Mouse (Mus musculus): ENCODE measurements around the gene Vps35. TPM values are rescaled to one million over a fixed set of nuclear protein-coding genes. Genes with fewer than 3 reads are reported as not detected.

Gene Vps35
- polyA plus RNA-seq, 1 experiment from 2014 or later = 161 TPM

Other genes with a start within 250 kb of the Vps35 start
- gene Fbxw9, start 239.7 kb downstream of the Vps35 start, polyA plus RNA-seq (2015; fragmentation: Nextera tagmentation; extraction: Ambion mirVana) = 39.4 and 49.1 TPM in 2 replicates
- gene Gm5741, start 231.8 kb downstream of the Vps35 start, polyA plus RNA-seq (2015; fragmentation: Nextera tagmentation; extraction: Ambion mirVana) = 0.88 and 0.93 TPM in 2 replicates
- gene Dhps, start 228.0 kb downstream of the Vps35 start, polyA plus RNA-seq (2015; fragmentation: Nextera tagmentation; extraction: Ambion mirVana) = 79.5 TPM in 2 replicates
- gene Wdr83os, start 219.1 kb downstream of the Vps35 start, polyA plus RNA-seq (2015; fragmentation: Nextera tagmentation; extraction: Ambion mirVana) = 136 and 137 TPM in 2 replicates
- 52.9 and 57.8 TPM in 2 replicates for gene Wdr83, start 218.5 kb downstream of the Vps35 start, polyA plus RNA-seq (2015; fragmentation: Nextera tagmentation; extraction: Ambion mirVana)
- 14.6 and 14.7 TPM in 2 replicates for gene Man2b1, start 216.5 kb downstream of the Vps35 start, polyA plus RNA-seq (2015; fragmentation: Nextera tagmentation; extraction: Ambion mirVana)
- gene Zfp791, start 176.7 kb downstream of the Vps35 start, polyA plus RNA-seq (2015; fragmentation: Nextera tagmentation; extraction: Ambion mirVana) = 2.1 and 2.3 TPM in 2 replicates
- not detected in 2 replicates for gene Cks1brt, start 147.9 kb downstream of the Vps35 start, polyA plus RNA-seq (2015; fragmentation: Nextera tagmentation; extraction: Ambion mirVana)
- gene Olfr371, start 73.8 kb downstream of the Vps35 start, polyA plus RNA-seq (2015; fragmentation: Nextera tagmentation; extraction: Ambion mirVana) = not detected in 2 replicates
- 109 and 115 TPM in 2 replicates for gene Orc6, start 170 bp downstream of the Vps35 start, polyA plus RNA-seq (2015; fragmentation: Nextera tagmentation; extraction: Ambion mirVana)
- 0.45 and 0.60 TPM in 2 replicates for gene Mylk3, start 86.5 kb upstream of the Vps35 start, polyA plus RNA-seq (2015; fragmentation: Nextera tagmentation; extraction: Ambion mirVana)
- gene 4921524J17Rik, start 133.0 kb upstream of the Vps35 start, polyA plus RNA-seq (2015; fragmentation: Nextera tagmentation; extraction: Ambion mirVana) = 53.4 and 60.3 TPM in 2 replicates
- 30.2 and 32.9 TPM in 2 replicates for gene Gpt2, start 192.8 kb upstream of the Vps35 start, polyA plus RNA-seq (2015; fragmentation: Nextera tagmentation; extraction: Ambion mirVana)

Data from forebrain, embryonic 13.5 days (tissue).